Mouse (Mus musculus) bone marrow, adult 2 months (tissue): ENCODE data around the gene Ctla4. TPM values are rescaled to one million over a fixed set of nuclear protein-coding genes. Genes with fewer than 3 reads are reported as not detected.
A peak's percentile ranks its signal among the peaks of the same experiment; 100 is the strongest.

Experiments
- H3K27ac ChIP-seq: fragments of 200-500 bp; 2 replicates; pipeline ENCODE4 v1.5.1; 2012; ENCODE audit warnings: low read depth, mild to moderate bottlenecking, control low read depth, inconsistent platforms, low read length; ENCODE audit not compliant: control insufficient read depth, poor library complexity, insufficient read depth
- H3K4me1 ChIP-seq: fragments of 200-500 bp; 2 replicates; pipeline ENCODE4 v1.6.1; 2011; ENCODE audit warnings: low read length; ENCODE audit not compliant: control insufficient read depth, insufficient read depth
- H3K4me3 ChIP-seq: fragments of 200-500 bp; replicated peaks from 2 replicates; pipeline ENCODE3; 2011; ENCODE audit warnings: mild to moderate bottlenecking, low read depth, low read length, control low read depth; ENCODE audit not compliant: control insufficient read depth
- CTCF ChIP-seq: fragments of 200-500 bp; IDR thresholded peaks from 2 replicates; pipeline ENCODE4 v1.5.1; 2011; ENCODE audit warnings: low read length, control low read depth; ENCODE audit not compliant: control insufficient read depth, insufficient read depth
- POLR2A ChIP-seq: fragments of 200-500 bp; IDR thresholded peaks from 2 replicates; pipeline ENCODE4 v1.6.1; 2011; ENCODE audit warnings: low read depth, mild to moderate bottlenecking, control low read depth, low read length, borderline replicate concordance; ENCODE audit not compliant: control insufficient read depth
- WGBS: fragments of 180-500 bp; shearing (Covaris S2); methylation state at CpG from one replicate; pipeline ENCODE4 v1.1.7; 2018; 5-methylcytosine and 5-hydroxymethylcytosine counted together
- polyA plus RNA-seq: library from polyadenylated mRNA; stranded (reverse); fragments of >200 nt; gene quantifications from 2 replicates; pipeline ENCODE4 v1.2.4, GENCODE M21; 2011; ENCODE audit warnings: low replicate concordance; ENCODE audit not compliant: missing spikeins, insufficient read depth, insufficient read length

Ctla4 gene
- polyA plus RNA-seq, 1 experiment = not detected

- Histone ChIP-seq H3K27ac (no peak overlapping the region), H3K4me3 (no peak overlapping the region), H3K4me1 (no peaks in the 10 kb centered on the region)
- 87% methylated on average over 6 of the region's 6 CpGs for WGBS
- TF ChIP-seq POLR2A (no peak), CTCF (no peak)
Observed at GRCm38 (mm10) chr1:60956196-60956595, 69.4 kb downstream of the Ctla4 start.

- Histone ChIP-seq H3K4me3 (no peak overlapping the region), H3K27ac (no peak overlapping the region), H3K4me1 (no peaks in the 10 kb centered on the region)
- TF ChIP-seq CTCF (no peak), POLR2A (no peak)
- WGBS = 62% methylated on average over 1 of the region's 1 CpGs
Observed at GRCm38 (mm10) chr1:60958287-60958686, 71.5 kb downstream of the Ctla4 start.

GRCm38 (mm10) chr1:60959246-60959645 lies 72.4 kb downstream of the Ctla4 start:
- no peak overlapping the region for H3K27ac ChIP-seq
- TF ChIP-seq CTCF (no peak), POLR2A (no peak)
- H3K4me1 ChIP-seq = no peaks in the 10 kb centered on the region
- no peak overlapping the region for H3K4me3 ChIP-seq
- WGBS = 68% methylated on average over 4 of the region's 4 CpGs

- no peak overlapping the region for H3K27ac ChIP-seq
- no peak overlapping the region for H3K4me3 ChIP-seq
- no peaks in the 10 kb centered on the region for H3K4me1 ChIP-seq
- WGBS = 6% methylated on average over 11 of the region's 11 CpGs
- TF ChIP-seq POLR2A = no peak
- no peak for TF ChIP-seq CTCF
Observed at GRCm38 (mm10) chr1:60960451-60960850, 73.7 kb downstream of the Ctla4 start.

GRCm38 (mm10) chr1:60961080-60961479 lies 74.3 kb downstream of the Ctla4 start:
- no peak for TF ChIP-seq POLR2A
- TF ChIP-seq CTCF = peak; percentile 37; the same call in 1 of the 2 replicates
- WGBS = 8% methylated on average over 4 of the region's 4 CpGs
- H3K4me3 ChIP-seq = no peak overlapping the region
- H3K4me1 ChIP-seq = no peaks in the 10 kb centered on the region
- H3K27ac ChIP-seq = no peak overlapping the region

- TF ChIP-seq POLR2A (no peak), CTCF (no peak)
- Histone ChIP-seq H3K4me1 (no peaks in the 10 kb centered on the region), H3K4me3 (no peak overlapping the region), H3K27ac (no peak overlapping the region)
- 80% methylated on average over 4 of the region's 4 CpGs for WGBS
Observed at GRCm38 (mm10) chr1:60962095-60962494, 75.3 kb downstream of the Ctla4 start.

Other genes starting within 250 kb of the Ctla4 start
- gene Cd28, start 170.2 kb upstream of the Ctla4 start, polyA plus RNA-seq = 0.38 and 0.45 TPM in 2 replicates
- gene Icos, start 90.9 kb downstream of the Ctla4 start, polyA plus RNA-seq = not detected in 2 replicates